Mouse (Mus musculus): ENCODE data around the gene Arl8b. TPM values are rescaled to one million over a fixed set of nuclear protein-coding genes. Genes with fewer than 3 reads are reported as not detected.

The Arl8b gene
- total and polyA plus RNA-seq, 3 experiments: 37.7 to 120 (median 75.2) TPM

- Histone ChIP-seq H3K9me3 (replicated peaks; ENCODE audit: insufficient read depth, low read length) (no peaks in the 10 kb centered on the region), H3K27me3 (ENCODE audit: control insufficient read depth in 1 of 2, insufficient read depth in 2 of 2, low read length in 2 of 2) (no peaks in the 10 kb centered on the region; a peak in 1 of 4 replicates), H3K79me2 (ENCODE audit: control insufficient read depth, insufficient read depth, low read length, poor library complexity) (no peaks in the 10 kb centered on the region), H3K9ac (ENCODE audit: control insufficient read depth, low read depth, low read length, poor library complexity, severe bottlenecking) (no peak overlapping the region), H3K27ac (ENCODE audit: control insufficient read depth, low read depth, low read length) (no peak overlapping the region), H3K36me3 (ENCODE audit: control insufficient read depth in 1 of 2, insufficient read depth in 2 of 2, low read length in 2 of 2) (no peaks in the 10 kb centered on the region), H3K4me1 (ENCODE audit: control insufficient read depth in 1 of 2, insufficient read depth in 2 of 2, low read length in 2 of 2) (no peaks in the 10 kb centered on the region), H3K4me3 (ENCODE audit: control insufficient read depth in 1 of 2, insufficient read depth in 1 of 2, low read depth in 2 of 2, low read length in 2 of 2) (no peak overlapping the region)
- DNase-seq (ENCODE audit: low read depth, low spot score): no peak
- no peak for TF ChIP-seq NELFE (IDR thresholded peaks at IDR 0.05; ENCODE audit: low read depth, low read length)
- TF ChIP-seq TCF12 (IDR thresholded peaks at IDR 0.05; ENCODE audit: low read depth, low read length): no peak
- no peak for TF ChIP-seq MAFK (IDR thresholded peaks at IDR 0.05; ENCODE audit: borderline replicate concordance, low read depth, low read length)
These were observed 87.5 kb downstream of the Arl8b start for GRCm38 (mm10) chr6:108870421-108870820.

DNA sequence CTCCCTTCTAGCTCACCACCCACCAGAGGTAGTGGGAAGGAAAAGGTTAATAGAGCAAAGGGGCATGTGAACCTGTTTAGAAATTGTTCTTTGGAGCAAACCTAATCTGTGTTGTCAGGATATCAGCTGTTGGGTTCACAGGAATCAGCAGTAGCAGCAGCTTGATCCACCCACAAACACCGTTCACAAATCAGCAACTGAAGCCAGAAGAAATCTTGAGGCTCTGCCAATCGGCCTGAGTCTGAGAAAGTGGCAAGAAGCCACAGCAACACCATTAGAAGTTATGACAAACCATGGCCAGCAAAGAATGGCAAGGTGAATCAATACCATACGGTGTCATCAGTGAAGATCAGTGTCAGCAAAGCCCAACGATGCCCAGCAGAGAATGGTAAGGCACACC lies 88.4 kb downstream of the Arl8b start:
- no peak overlapping the region for H3K4me3 ChIP-seq (ENCODE audit: control insufficient read depth in 1 of 2, insufficient read depth in 1 of 2, low read depth in 2 of 2, low read length in 2 of 2)
- no peak overlapping the region for H3K9ac ChIP-seq (ENCODE audit: control insufficient read depth, low read depth, low read length, poor library complexity, severe bottlenecking)
- TF ChIP-seq ETS1 (IDR thresholded peaks at IDR 0.05; ENCODE audit: low read depth, low read length) (no peak), MAZ (IDR thresholded peaks at IDR 0.05; ENCODE audit: low read depth, low read length) (no peak), NELFE (IDR thresholded peaks at IDR 0.05; ENCODE audit: low read depth, low read length) (no peak), POLR2AphosphoS2 (IDR thresholded peaks at IDR 0.05; ENCODE audit: low read length) (no peak), KAT2A (conservative IDR thresholded peaks at IDR 0.05; ENCODE audit: low read depth, low read length) (no peak), E2F4 (IDR thresholded peaks at IDR 0.05; ENCODE audit: borderline replicate concordance, low read depth, low read length) (no peak), TAL1 (IDR thresholded peaks at IDR 0.05; ENCODE audit: low read length) (no peak), JUND (IDR thresholded peaks at IDR 0.05; ENCODE audit: low read depth, low read length) (no peak), RCOR1 (IDR thresholded peaks at IDR 0.05; ENCODE audit: low read depth, low read length) (no peak), MXI1 (IDR thresholded peaks at IDR 0.05; ENCODE audit: low read depth, low read length) (no peak), USF1 (IDR thresholded peaks at IDR 0.05; ENCODE audit: low read depth, low read length) (no peak), ZMIZ1 (IDR thresholded peaks at IDR 0.05; ENCODE audit: low read depth, low read length) (no peak), TCF12 (IDR thresholded peaks at IDR 0.05; ENCODE audit: low read depth, low read length) (no peak), MYB (IDR thresholded peaks at IDR 0.05; ENCODE audit: low read depth, low read length) (no peak)
- no peaks in the 10 kb centered on the region for H3K36me3 ChIP-seq (ENCODE audit: control insufficient read depth in 1 of 2, insufficient read depth in 2 of 2, low read length in 2 of 2)
- H3K4me1 ChIP-seq (ENCODE audit: control insufficient read depth in 1 of 2, insufficient read depth in 2 of 2, low read length in 2 of 2): no peaks in the 10 kb centered on the region; a peak in 1 of 4 replicates
- no peak overlapping the region for H3K27ac ChIP-seq (ENCODE audit: control insufficient read depth, low read depth, low read length)
- no peaks in the 10 kb centered on the region for H3K9me3 ChIP-seq (replicated peaks; ENCODE audit: insufficient read depth, low read length)
- H3K27me3 ChIP-seq (ENCODE audit: control insufficient read depth in 1 of 2, insufficient read depth in 2 of 2, low read length in 2 of 2): no peaks in the 10 kb centered on the region; a peak in 1 of 4 replicates
- no peak for DNase-seq (ENCODE audit: low read depth, low spot score)
- no peaks in the 10 kb centered on the region for H3K79me2 ChIP-seq (ENCODE audit: control insufficient read depth, insufficient read depth, low read length, poor library complexity)

Other genes starting within 250 kb of the Arl8b start
- gene Bhlhe40, start 122.5 kb upstream of the Arl8b start, total RNA-seq (2012; rRNA removed): 15.8 and 15.9 TPM in 2 replicates
- gene Bhlhe40, start 122.5 kb upstream of the Arl8b start, polyA plus RNA-seq (2012; ENCODE audit: insufficient read depth in 1 of 2, insufficient read length in 2 of 2, low read depth in 1 of 2, low replicate concordance in 2 of 2, missing spikeins in 1 of 2): 10 to 100 TPM in 1 of 2 experiments, not detected in 1; 21.6 TPM
- gene Edem1, start 45.5 kb downstream of the Arl8b start, total RNA-seq (2012; rRNA removed): 10.8 and 11.1 TPM in 2 replicates
- 10 to 100 TPM in 1 of 2 experiments, not detected in 1; 17.9 TPM for gene Edem1, start 45.5 kb downstream of the Arl8b start, polyA plus RNA-seq (2012; ENCODE audit: insufficient read depth in 1 of 2, insufficient read length in 2 of 2, low read depth in 1 of 2, low replicate concordance in 2 of 2, missing spikeins in 1 of 2)